ENCODE assay signal across 10 mouse cellular contexts in the genomic region with DNA sequence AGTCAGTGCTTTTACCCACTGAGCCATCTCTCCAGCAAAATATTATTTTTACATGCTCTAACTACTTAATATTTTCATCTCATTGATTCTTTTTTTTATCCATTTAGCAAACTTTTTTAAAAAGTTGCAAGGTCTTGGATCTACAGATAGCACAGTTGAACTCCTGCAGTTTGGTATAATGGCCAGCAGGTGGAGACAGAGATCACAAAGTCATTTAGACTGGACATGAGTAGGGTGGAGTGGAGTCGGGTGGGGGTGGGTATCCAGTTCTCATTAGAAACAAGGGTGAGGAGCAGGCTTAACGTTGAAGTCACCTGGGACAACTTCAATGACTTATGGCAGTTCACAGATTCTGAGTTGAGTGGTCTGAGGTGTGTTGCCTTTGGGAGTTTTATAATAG. TPM values are rescaled to one million over a fixed set of nuclear protein-coding genes. Genes with fewer than 3 reads are reported as not detected.
DNase-seq lines count a peak whose midpoint lies in the region; ATAC-seq and TF ChIP-seq lines count a peak whose summit lies in the region.
"Had no signal": no experiment of that assay in that cellular context is flagged by ENCODE, and none has a peak within 500 bp of the region (broad histone marks: within the 10 kb centered on the region; RNA-seq: fewer than 3 reads in every experiment).

No protein-coding gene starts in this region.

- H3K4me3 ChIP-seq in MEL (ENCODE audit: control insufficient read depth in 1 of 2, insufficient read depth in 1 of 2, low read depth in 2 of 2, low read length in 2 of 2), result no peak overlapping the region
- no peak overlapping the region for H3K4me3 ChIP-seq in lung, embryonic 15.5 days
- H3K4me3 ChIP-seq: embryonic facial prominence, embryonic 13.5 days; myocyte had no signal

- H3K36me3 ChIP-seq in MEL (ENCODE audit: control insufficient read depth in 1 of 2, insufficient read depth in 2 of 2, low read length in 2 of 2), result peaks cover 4 to 5% of the 10 kb centered on the region in 2 experiments; a peak in 3 of 4 replicates
- H3K36me3 ChIP-seq in lung, embryonic 15.5 days, result peaks cover 26% of the 10 kb centered on the region

- TF ChIP-seq RAD21 in MEL (IDR thresholded peaks at IDR 0.05; ENCODE audit: low read depth, low read length), result peak; percentile 81

- no peak overlapping the region for H3K27ac ChIP-seq in MEL (ENCODE audit: control insufficient read depth, low read depth, low read length)
- no peak overlapping the region for H3K27ac ChIP-seq in lung, embryonic 15.5 days
- H3K27ac ChIP-seq: embryonic facial prominence, embryonic 13.5 days had no signal

- no peak for TF ChIP-seq EP300 in MEL (IDR thresholded peaks at IDR 0.05; ENCODE audit: low read depth in 1 of 2, low read length in 2 of 2)

- DNase-seq in heart, adult 9 months (ENCODE audit: low spot score in 2 of 2), result peak; percentile 33 to 52
- no peak for DNase-seq in heart, adult 11 months
- peak; percentile 82 for DNase-seq in MEL (ENCODE audit: low read depth, low spot score)
- peak; percentile 79 to 82 for DNase-seq in cerebellum, postnatal 10 days
- peak; percentile 77 to 81 for DNase-seq in kidney, postnatal 4 days
- DNase-seq in spleen, postnatal 4 days (ENCODE audit: low spot score in 2 of 2), result peak; percentile 31 to 72

- H3K9me3 ChIP-seq in MEL (replicated peaks; ENCODE audit: insufficient read depth, low read length), result no peaks in the 10 kb centered on the region
- H3K9me3 ChIP-seq in lung, embryonic 15.5 days, result no peaks in the 10 kb centered on the region
- H3K9me3 ChIP-seq: embryonic facial prominence, embryonic 13.5 days had no signal

- no peaks in the 10 kb centered on the region for H3K27me3 ChIP-seq in MEL (ENCODE audit: control insufficient read depth in 1 of 2, insufficient read depth in 2 of 2, low read length in 2 of 2)
- no peaks in the 10 kb centered on the region for H3K27me3 ChIP-seq in lung, embryonic 15.5 days
- H3K27me3 ChIP-seq: embryonic facial prominence, embryonic 13.5 days had no signal

- peaks cover 0 to 15% of the 10 kb centered on the region in 2 experiments; a peak in 3 of 4 replicates for H3K4me1 ChIP-seq in MEL (ENCODE audit: control insufficient read depth in 1 of 2, insufficient read depth in 2 of 2, low read length in 2 of 2)
- H3K4me1 ChIP-seq in lung, embryonic 15.5 days, result peaks cover 9% of the 10 kb centered on the region; the same call in 1 of the 2 replicates

- TF ChIP-seq CTCF in MEL (IDR thresholded peaks at IDR 0.05 in 2 of 3, conservative IDR thresholded peaks at IDR 0.05 in 1 of 3; ENCODE audit: control insufficient read depth in 1 of 3, insufficient read depth in 1 of 3, low read depth in 2 of 3, low read length in 3 of 3, poor library complexity in 1 of 3, severe bottlenecking in 1 of 3), result peak; percentile 64 to 90 (median 74)

- H3K9ac ChIP-seq in MEL (ENCODE audit: control insufficient read depth, low read depth, low read length, poor library complexity, severe bottlenecking), result no peak overlapping the region
- H3K9ac ChIP-seq in lung, embryonic 15.5 days, result no peak overlapping the region
- H3K9ac ChIP-seq: embryonic facial prominence, embryonic 13.5 days had no signal

- WGBS in lung, embryonic 15.5 days, result 8% methylated on average over 2 of the region's 2 CpGs

- no peaks in the 10 kb centered on the region for H3K79me2 ChIP-seq in MEL (ENCODE audit: control insufficient read depth, insufficient read depth, low read length, poor library complexity)

- no peak overlapping the region for H3K4me2 ChIP-seq in lung, embryonic 15.5 days
- H3K4me2 ChIP-seq: embryonic facial prominence, embryonic 13.5 days had no signal

- no peak for TF ChIP-seq POLR2A in MEL (IDR thresholded peaks at IDR 0.05; ENCODE audit: control insufficient read depth in 1 of 2, insufficient read depth in 1 of 2, low read depth in 1 of 2, low read length in 2 of 2, poor library complexity in 1 of 2)

- peak; percentile 47; the same call in 1 of the 2 replicates for ATAC-seq in granulocyte monocyte progenitor cell, adult 5-6 weeks (replicated peaks; ENCODE audit: poor library complexity, severe bottlenecking)
- ATAC-seq in lung, embryonic 15.5 days (ENCODE audit: borderline replicate concordance, extremely low read depth, low FRiP score, low TSS enrichment), result 0 out of 2 replicates have a peak, but pooled peaks have one; percentile 13

TF ChIP-seq in MEL, 35 proteins besides CTCF, POLR2A, EP300 and RAD21:
- no peak for TF ChIP-seq E2F4 (IDR thresholded peaks at IDR 0.05; ENCODE audit: borderline replicate concordance, low read depth, low read length)
- peak; percentile 75 for TF ChIP-seq SMC3 (IDR thresholded peaks at IDR 0.05; ENCODE audit: low read depth, low read length)
- TF ChIP-seq POLR2AphosphoS5 (IDR thresholded peaks at IDR 0.05; ENCODE audit: borderline replicate concordance, low read depth, low read length), result no peak
- no peak for TF ChIP-seq SIN3A (IDR thresholded peaks at IDR 0.05; ENCODE audit: low read length)
- no peak for TF ChIP-seq ZKSCAN1 (IDR thresholded peaks at IDR 0.05; ENCODE audit: low read depth, low read length)
- no peak for TF ChIP-seq USF1 (IDR thresholded peaks at IDR 0.05; ENCODE audit: low read depth, low read length)
- TF ChIP-seq RCOR1 (IDR thresholded peaks at IDR 0.05; ENCODE audit: low read depth, low read length), result no peak
- TF ChIP-seq MYC (IDR thresholded peaks at IDR 0.05; ENCODE audit: low read depth, low read length), result 0 out of 2 replicates have a peak, but pooled peaks have one; percentile 25
- TF ChIP-seq CHD2 (IDR thresholded peaks at IDR 0.05; ENCODE audit: low read length), result no peak
- no peak for TF ChIP-seq TBP (IDR thresholded peaks at IDR 0.05; ENCODE audit: low read depth, low read length)
- TF ChIP-seq GATA1 (IDR thresholded peaks at IDR 0.05; ENCODE audit: low read depth, low read length), result no peak
- TF ChIP-seq ELF1 (IDR thresholded peaks at IDR 0.05; ENCODE audit: low read depth, low read length), result no peak
- no peak for TF ChIP-seq HCFC1 (IDR thresholded peaks at IDR 0.05; ENCODE audit: low read depth, low read length)
- no peak for TF ChIP-seq ZMIZ1 (IDR thresholded peaks at IDR 0.05; ENCODE audit: low read depth, low read length)
- TF ChIP-seq MAX (IDR thresholded peaks at IDR 0.05; ENCODE audit: low read length), result no peak
- TF ChIP-seq USF2 (IDR thresholded peaks at IDR 0.05; ENCODE audit: borderline replicate concordance in 1 of 2, insufficient read depth in 1 of 2, low read depth in 1 of 2, low read length in 2 of 2), result no peak
- TF ChIP-seq CHD1 (IDR thresholded peaks at IDR 0.05; ENCODE audit: low read depth, low read length), result no peak
- TF ChIP-seq MXI1 (IDR thresholded peaks at IDR 0.05; ENCODE audit: low read depth, low read length), result no peak
- TF ChIP-seq ZC3H11A (IDR thresholded peaks at IDR 0.05; ENCODE audit: low read depth, low read length), result peak; percentile 57
- TF ChIP-seq MEF2A (IDR thresholded peaks at IDR 0.05; ENCODE audit: extremely low read depth, insufficient replicate concordance, low read depth, low read length, poor library complexity, severe bottlenecking), result no peak
- TF ChIP-seq POLR2AphosphoS2 (IDR thresholded peaks at IDR 0.05; ENCODE audit: low read length), result no peak
- no peak for TF ChIP-seq TCF12 (IDR thresholded peaks at IDR 0.05; ENCODE audit: low read depth, low read length)
- peak; percentile 43; the same call in 1 of the 2 replicates for TF ChIP-seq BHLHE40 (IDR thresholded peaks at IDR 0.05; ENCODE audit: borderline replicate concordance, low read depth, low read length)
TF ChIP-seq in MEL: peak in this region for 4.

RNA-seq across cellular contexts. Expression of a gene that starts 31.9 kb away (rescaled TPM):
- total RNA-seq in MEL (2012; rRNA removed), result 17.3 and 17.7 TPM in 2 replicates
- polyA plus RNA-seq in MEL (2012; ENCODE audit: insufficient read depth in 1 of 2, insufficient read length in 2 of 2, low read depth in 1 of 2, low replicate concordance in 2 of 2, missing spikeins in 1 of 2), result 10 to 100 TPM in 1 of 2 experiments, not detected in 1; 21.2 TPM
- 10.4 and 30.5 TPM in 2 replicates for total RNA-seq in granulocyte monocyte progenitor cell, adult 5-6 weeks (2014; fragmentation: Nextera tagmentation)
- 8.9 and 17.8 TPM in 2 replicates for total RNA-seq in granulocyte monocyte progenitor cell, adult 5-6 weeks (2017)
- 21.0 and 23.2 TPM in 2 replicates for polyA plus RNA-seq in lung, embryonic 15.5 days (2015; fragmentation: Nextera tagmentation; extraction: Ambion mirVana)

RNA-seq across cellular contexts. Expression of a gene that starts 38.6 kb away (rescaled TPM):
- total RNA-seq in MEL (2012; rRNA removed), result not detected in 2 replicates
- not detected for polyA plus RNA-seq in MEL (2012; ENCODE audit: insufficient read depth in 1 of 2, insufficient read length in 2 of 2, low read depth in 1 of 2, low replicate concordance in 2 of 2, missing spikeins in 1 of 2)
- 15.7 and 47.5 TPM in 2 replicates for total RNA-seq in granulocyte monocyte progenitor cell, adult 5-6 weeks (2014; fragmentation: Nextera tagmentation)
- 28.0 and 70.7 TPM in 2 replicates for total RNA-seq in granulocyte monocyte progenitor cell, adult 5-6 weeks (2017)
- 0.87 and 1.7 TPM in 2 replicates for polyA plus RNA-seq in lung, embryonic 15.5 days (2015; fragmentation: Nextera tagmentation; extraction: Ambion mirVana)
- polyA plus RNA-seq: embryonic facial prominence, embryonic 13.5 days; myocyte had no signal

Comparison
In these comparisons a context has a peak if more than half of its experiments do, and no peak if none do; other contexts are left out.
1. RNA of a gene that starts 38.6 kb away (total RNA-seq): 15.7 to 70.7 TPM in granulocyte monocyte progenitor cell, adult 5-6 weeks; not detected in MEL; every median in the first group is over 10 times any median in the second.